Mouse (Mus musculus) bone marrow, adult 2 months (tissue): Measurements from ENCODE around the gene Timmdc1.

Experiments
- CTCF ChIP-seq: fragments of 200-500 bp; IDR thresholded peaks from 2 replicates; pipeline ENCODE4 v1.5.1; 2011; ENCODE audit warnings: low read length, control low read depth; ENCODE audit not compliant: control insufficient read depth, insufficient read depth
- POLR2A ChIP-seq: fragments of 200-500 bp; IDR thresholded peaks from 2 replicates; pipeline ENCODE4 v1.6.1; 2011; ENCODE audit warnings: low read depth, mild to moderate bottlenecking, control low read depth, low read length, borderline replicate concordance; ENCODE audit not compliant: control insufficient read depth

- no peak for TF ChIP-seq CTCF
- TF ChIP-seq POLR2A, result no peak
These were observed 25.5 kb upstream of the Timmdc1 start for GRCm38 (mm10) chr16:38548000-38548399.
